Mouse (Mus musculus) spleen, postnatal 14 days (tissue): ENCODE data around the gene Fancc.

Experiments
- DNase-seq, 2 experiments: peaks; one replicate each; pipeline ENCODE4 v3.0.0; 2021 to 2022; ENCODE audit warnings: low spot score in 2 of 2

The Fancc gene

DNA sequence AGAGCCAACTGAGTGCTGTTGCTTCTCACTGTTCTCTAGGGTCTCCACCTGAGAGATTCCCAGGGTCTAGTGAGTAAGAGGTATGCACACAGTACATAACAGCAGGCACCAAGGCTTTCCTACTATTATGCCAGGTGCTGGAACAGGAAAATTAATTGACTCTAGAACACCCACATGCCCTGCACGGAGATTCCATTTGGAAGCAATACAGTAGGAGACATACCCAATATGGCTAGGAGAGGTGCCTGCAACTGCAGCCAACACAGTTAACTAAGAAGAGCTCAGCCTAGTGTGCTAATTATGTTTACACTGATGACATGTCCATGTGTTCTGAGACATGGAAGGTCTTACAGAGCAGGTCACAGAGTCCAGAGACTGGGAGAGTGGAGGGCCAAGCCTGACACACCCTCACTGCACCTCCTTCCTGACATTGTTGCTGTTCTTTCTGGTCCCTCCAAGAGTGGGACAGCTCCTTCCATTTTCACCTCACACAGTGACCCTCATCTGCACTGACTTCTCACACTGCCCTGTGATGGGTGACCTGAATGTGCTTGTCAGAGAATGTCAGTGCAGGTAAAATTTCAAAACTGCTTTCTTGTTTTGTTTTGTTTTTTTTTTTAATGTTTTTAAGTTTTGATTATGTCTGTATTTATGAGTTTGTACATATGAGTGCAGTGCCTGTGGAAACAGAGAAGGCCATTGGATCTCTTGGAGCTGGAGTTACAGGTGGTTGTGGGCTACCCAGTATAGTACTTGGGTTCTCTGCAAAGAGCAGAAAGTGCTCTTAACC is 234.7 kb downstream of the Fancc start:
- DNase-seq = no peak

DNA sequence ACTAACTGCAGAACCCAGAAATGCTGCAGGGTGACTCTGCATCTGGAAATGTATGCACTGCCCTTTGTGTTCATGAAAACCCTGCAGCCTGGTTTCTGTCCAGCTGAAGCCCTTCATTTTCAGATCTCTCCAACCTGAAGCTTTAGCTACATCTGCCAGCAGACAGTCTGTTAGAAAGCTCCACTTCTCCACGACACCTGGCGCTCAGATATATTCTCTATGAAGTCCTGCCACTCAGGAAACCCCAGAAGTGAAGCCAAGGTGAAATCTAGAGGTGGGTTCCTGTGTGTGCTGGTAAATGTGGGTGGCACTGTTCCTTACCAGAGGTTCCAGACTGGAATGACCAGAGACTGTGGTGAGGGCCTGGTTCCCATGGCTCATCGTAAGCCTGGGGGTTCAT is 235.4 kb downstream of the Fancc start:
- DNase-seq = no peak

DNA sequence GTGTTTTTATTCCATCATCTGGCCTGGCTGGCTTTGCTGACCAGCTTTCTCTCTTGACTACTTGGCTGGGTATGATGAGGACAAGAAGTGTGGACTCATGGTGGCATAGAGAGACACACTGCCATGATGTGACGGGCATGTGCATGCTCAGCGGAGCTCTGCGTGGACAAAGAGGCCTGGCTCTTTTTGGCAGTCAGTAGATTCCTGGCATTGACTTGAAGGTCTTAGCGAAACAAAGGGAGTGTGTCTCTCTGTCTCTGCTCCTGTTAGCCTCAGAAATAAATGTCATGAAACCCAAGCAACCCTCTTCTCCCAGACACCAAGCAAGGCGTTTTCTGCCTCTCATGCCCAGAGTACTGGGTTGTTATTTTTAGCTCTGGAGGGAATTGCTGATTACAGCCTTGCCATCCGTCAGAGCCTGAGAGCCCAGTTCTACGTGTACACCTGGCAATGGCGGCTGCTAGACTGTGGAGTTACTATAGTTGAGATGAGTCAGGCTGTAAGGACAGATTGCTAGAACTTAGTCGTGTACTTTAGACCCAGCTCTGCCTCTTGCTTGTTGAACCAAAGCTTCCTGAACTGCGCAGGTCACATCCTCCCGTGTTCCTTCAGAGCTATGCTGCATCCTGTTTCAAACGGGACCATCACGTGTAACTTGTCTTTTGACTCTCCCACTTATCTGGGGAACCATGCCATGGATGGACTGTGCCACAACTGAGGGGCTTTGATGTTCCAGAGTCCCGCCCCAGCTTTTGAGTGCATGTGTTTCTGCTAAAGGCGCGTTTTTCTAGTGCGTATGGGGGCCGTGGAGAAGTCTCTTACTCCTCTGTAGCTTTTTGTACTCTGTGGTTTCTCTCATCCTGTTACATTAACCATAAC is 236.1 kb downstream of the Fancc start:
- no peak for DNase-seq

DNA sequence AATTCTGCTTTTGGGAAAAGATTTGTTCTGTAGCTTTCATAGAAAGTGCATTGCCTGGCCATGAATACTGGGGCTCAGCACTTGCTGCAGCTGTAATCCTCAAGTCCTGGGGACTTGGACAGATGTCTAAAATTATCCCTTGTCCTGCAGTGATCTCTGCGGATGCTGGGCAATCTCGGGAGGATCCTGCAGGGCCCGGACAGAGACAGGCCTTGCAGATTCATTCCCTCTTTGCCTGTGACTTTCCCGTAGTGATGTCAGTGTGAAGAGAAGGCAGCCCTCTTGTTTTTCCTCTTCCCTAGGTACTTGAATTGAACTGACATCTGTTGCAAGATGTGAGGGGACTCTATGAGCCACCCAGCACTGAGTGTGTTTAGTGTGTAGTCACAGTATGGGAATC is 236.9 kb downstream of the Fancc start:
- no peak for DNase-seq

DNA sequence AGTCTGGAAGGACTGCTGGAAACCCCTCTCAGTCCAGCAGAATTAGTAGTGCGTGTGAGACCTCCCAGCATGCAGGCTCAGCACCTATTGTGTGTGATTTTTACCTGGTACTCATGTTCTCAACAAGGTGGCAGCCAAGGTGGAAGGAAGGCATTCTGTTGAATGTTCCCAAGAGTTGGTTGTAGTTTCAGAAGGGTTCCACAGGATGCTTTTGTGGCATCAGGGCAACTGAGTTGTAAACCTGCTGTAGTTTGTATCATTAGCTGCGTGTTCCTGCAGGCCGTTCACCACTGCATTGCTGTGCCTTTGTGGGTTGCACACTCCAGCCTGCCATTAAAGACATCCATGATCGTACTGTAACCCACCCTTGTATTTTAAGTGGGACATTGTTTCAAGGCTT is 238.4 kb downstream of the Fancc start:
- no peak for DNase-seq

DNA sequence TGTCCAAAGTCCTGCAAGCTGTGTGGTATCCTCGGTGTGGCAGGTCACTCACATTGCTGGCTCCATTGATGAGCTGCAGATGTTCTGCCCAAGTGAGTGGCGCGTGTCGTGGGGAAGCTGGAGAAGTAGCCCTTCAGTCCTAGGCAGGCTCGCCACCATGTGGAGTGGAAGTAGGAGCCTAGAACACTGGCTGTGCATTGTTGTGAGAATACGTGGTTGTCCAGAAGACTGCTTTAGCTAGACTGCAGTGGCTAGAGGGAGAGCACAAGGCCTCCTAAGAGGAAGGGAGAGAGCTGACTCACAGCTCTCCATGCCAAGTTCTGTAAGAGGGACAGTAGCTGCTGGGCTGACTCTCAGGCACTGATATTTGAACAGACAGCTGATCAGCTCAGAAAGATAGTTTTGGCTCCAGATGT is 238.9 kb downstream of the Fancc start:
- DNase-seq = no peak

DNA sequence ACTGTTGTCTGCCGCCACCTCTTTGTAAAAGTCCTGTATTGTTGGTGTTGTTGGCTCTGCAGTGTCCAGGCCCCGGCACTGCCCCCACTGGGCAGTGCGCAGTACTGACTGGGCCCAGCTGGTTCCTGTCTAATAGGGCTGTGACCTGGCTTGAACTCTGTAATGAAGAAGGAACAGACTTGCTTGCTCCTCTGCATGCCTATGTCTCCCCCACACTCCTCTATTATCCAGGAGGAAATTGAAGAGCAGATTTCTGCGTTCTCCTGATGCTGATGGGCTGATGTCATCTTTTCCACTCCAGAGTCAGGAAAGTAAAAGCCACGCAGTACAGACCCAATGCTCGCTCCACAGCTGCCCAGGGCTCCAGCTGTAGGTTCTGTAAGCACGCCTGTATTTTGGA is 240.3 kb downstream of the Fancc start:
- DNase-seq = no peak

DNA sequence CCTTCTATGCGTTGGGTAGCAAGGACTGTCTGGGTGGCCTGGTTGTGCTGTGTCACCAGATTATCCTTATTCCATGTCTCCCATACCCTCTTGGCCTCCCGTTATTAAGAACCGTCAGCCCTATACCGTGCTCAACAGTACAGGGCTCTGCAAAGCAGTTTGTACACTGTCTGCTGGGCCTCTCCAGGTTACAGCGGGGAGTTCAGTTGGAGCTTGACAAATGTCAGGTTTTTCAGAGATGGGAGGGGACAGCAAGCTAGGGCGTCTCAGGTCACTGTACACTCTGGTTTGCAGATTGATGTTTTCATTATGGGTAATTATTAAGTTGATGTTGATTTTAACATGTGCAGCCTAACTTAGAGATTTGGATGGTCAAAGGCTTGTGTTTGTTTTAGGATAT is 240.9 kb downstream of the Fancc start:
- DNase-seq = no peak

DNA sequence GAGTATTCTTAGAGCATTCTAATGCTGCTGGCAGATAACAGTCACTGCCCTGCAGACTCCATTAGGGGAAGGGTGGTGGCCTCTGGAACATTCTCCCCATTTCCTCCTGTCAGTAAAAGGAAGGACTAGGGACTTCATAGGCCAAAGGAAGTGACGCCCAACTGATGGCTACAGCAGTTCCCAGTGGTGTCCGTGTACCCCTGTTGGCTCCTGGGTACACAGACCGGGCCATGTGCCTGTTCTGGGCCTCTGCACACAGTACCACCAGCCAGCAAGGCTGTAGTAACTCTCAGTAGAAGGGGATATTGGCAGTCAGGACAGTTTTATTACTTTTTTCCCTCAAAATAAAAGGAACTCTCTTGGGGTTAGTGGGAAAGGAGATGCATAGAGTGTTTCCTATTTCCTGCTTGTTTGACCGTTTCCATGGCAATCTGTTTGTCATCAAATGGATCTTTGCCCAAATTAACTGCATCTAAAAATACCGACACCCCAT is 241.5 kb downstream of the Fancc start:
- DNase-seq = no peak

DNA sequence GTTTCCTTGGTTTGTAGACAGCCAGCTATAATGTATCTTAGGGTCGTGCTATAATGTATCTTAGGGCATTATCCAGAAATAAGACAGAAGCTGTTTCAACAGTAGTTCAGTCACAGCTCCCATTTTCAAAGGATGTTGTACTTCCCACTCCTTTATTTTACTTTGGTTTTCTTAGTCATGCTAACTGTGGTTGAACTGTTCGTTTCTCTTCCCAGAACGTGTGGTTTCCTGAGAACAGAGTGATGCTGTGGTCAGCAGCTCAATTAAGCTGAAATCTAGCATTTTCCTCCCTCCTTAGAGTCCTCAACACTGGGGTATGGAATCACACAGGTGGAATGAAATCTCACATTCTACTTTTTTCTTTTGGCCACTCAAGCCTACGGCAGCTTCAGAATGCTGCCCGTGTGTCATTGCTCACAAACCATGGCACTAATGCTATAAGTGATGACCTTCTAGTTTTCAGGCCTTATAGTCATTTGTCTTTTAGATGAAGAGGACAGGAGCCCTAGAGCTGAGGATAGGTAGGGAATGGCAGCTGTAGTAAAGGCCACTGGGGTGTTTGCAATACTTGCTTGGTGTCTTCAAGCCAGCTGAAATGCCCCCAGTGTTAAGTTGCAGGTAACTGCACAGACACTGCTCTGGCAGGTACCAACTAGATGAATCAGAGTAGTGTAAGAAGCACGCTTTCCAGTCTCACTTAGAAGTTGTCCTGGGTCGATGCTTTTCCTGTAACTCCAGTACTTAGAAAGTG is 243.0 kb downstream of the Fancc start:
- no peak for DNase-seq

DNA sequence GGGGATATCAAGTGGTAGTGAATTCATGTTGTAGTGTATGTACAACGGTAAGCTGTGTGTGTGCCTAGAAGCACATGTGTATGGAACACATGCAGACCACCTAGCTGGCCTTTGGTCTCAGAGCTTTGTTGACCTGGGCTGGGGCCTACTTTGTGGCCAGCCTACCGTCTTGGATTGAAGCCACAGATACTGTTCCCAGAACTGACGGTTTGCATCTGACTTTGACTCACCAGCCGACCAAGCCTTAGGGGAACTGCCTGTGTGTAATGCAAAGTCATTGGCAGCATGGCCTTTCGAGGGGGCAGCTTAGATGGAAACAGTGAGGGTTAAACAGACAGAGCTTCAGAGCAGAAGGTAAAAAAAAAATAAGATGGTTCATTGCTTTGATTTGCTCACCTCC is 243.9 kb downstream of the Fancc start:
- DNase-seq = no peak

DNA sequence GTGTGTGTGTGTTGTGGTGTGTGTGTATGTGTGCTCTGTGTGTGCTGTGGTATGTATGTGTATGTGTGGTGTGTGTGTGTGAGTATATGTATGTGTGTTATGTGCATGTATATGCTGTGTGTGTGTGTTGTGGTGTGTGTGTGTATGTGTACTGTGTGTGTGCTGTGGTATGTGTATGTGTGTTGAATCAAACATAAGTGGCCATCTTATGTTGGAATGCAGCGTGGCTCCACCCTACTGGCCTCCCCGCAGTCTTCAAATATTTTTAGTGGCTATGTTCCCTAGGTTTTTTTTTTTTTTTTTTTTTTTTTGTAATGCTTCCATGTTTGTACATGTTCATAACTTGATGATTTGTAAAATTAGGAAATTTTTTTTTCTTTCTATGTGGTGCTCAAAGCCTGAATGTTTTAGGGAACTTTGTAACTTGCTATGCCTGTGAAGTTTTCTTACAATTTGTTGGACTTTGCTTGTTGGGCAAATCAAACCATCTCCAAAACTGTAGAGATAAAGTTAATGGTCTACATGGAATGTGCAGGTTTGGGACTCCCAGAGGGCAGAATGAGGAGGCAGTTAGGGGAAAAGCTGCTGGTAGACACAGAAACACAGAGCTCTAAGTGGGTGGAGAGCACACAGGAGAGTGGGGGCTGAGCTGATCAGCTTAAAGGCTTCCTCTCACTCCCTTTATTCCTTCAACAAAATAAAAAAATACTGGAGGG is 244.6 kb downstream of the Fancc start:
- DNase-seq = no peak

DNA sequence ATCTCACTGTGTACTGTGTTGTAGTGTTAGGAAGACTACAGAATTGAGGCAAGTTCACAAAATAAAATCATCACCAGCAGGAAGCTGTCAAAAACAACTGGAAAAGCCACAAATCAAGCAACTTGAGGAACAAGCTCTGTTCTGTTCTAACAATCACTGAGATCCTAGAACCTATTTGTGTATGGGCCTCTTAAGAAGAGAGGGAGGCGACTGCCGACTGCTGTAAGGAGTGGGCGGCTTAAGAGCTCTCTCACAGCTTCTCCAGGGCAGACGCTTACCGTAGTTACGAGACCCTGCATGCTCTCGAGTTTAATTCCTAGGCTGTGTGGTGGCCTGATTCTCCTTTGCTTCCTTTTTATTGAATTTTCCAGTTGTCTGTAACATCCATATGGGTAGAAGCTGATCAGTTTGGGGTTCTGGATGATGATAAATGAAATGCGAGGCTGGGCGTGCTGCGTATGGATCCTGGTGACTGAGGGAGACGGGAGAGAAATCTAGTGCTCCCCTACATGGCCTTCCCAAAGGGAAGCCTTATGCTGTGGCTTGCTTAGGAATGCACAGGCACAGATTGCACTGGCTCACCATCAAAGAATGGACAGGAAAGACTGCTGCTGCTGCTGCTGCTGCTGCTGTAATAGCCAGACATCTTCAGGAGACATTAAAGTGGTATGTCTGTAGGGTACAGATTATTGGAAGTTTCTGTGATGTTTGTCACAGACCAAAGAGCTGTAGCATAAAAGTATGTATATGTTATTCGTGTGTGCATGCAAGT is 245.8 kb downstream of the Fancc start:
- no peak for DNase-seq

DNA sequence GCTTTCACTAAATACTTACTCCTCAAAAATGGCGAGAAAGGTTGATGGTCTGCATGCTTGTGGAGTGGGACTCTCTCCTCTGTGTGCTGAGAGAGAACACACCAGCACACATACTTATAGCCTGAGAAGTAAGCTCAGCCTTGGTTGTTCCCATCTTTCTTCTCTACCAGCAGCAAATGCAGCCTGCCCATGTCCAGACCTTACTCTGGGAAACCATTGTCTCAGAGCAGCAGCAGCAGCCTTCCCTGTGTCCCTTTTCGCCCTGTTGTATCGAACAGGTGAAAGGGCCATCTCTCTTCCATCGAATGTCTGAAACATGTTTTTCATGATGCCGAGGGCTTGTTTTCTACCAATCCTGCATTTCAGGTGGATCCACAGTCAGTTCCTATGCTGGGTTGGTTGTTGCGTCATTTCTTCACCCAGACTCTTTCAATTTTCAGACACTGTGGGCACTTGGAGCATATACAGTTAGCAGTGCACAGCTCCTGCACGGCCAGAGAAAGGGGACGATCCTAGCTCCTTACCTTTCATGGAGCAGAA is 246.6 kb downstream of the Fancc start:
- no peak for DNase-seq

DNA sequence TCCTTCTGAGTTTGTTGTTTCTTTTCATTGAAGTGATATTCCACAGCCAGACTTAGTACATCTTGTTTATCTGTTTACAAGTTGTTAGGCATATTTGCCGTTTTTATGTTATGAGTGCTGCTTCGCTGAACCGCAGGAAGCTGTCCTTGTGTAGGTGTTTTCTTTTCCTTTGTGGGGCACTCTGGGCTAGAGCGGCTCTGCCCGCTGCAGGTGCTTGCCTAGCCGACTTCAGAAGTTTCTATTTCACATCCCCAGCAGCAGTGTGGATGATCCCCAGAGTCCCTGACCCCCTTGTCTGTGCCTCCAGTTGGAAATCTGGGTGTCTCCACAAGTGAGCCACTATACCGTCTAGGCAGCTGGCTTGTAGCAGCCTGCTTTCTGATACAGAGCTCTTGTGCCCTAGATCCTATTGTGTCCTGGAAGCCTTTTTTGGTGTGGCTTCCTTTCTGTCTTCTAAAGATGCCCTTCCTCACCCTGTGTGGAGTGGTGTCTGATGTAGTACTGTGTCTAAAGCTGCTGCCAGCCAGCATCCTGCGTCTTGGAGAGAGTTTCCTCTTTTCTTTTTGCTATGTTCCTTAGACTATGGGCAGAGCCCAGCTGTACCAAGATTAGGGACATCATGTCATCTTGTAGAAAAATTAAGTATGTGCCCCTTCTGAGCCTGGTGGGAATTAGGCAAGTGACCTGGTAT is 247.2 kb downstream of the Fancc start:
- no peak for DNase-seq

DNA sequence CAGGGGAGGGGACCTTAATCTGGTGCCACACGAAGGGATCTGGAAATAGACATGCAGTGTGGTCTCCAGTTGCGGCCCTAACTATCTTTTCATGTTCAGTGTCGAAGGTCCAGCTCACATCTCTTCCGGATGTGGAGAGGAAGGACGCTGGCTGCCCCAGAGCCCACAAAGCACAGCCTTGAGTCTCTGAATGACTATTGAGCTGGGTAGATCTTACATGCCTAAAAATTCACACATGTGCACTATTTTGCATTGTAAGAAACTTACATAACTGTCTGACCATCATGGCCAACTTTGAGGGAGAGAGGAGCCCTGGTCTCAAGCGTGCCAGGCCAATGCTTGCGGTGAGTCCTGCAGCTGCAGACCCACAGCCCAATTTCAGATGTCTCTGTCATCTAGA is 247.9 kb downstream of the Fancc start:
- no peak for DNase-seq

DNA sequence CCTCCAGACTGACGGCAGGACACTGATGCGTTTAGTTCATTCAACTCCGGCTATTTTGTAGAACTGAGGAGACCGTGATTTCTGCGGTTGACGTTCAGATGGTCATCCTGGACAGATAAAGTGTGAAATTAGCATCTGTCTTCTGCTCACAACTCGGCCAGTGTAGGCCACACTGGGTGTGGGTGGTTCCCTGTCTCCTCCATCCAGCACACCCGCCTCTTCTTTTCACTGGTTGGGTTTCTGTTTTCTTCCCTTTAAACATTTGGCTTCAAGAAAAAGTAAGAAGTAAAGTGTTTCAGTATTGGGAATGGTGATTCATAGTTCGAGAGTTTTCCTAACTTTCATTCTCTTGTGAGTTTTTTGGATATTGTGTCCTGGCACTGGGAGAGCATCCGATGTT is 248.8 kb downstream of the Fancc start:
- no peak for DNase-seq

DNA sequence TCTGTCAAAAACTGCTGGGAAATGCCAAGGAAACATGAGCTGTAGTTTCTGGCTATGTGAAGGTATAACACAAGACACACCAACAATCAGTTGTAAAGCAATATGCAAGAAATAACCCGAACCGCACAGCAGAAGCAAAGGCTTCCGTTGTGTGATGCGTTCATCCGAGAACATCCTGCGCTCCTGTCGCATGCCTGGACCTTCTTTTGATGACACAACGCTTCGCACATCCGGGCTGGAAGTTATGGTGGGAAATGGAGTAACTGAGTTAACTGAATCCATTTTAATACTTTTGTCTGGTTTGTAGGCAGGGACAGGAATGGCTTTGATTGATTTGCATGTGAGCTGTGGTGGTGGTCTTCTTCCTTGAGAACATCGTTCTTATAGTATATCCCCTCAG is 249.4 kb downstream of the Fancc start:
- no peak for DNase-seq

DNA sequence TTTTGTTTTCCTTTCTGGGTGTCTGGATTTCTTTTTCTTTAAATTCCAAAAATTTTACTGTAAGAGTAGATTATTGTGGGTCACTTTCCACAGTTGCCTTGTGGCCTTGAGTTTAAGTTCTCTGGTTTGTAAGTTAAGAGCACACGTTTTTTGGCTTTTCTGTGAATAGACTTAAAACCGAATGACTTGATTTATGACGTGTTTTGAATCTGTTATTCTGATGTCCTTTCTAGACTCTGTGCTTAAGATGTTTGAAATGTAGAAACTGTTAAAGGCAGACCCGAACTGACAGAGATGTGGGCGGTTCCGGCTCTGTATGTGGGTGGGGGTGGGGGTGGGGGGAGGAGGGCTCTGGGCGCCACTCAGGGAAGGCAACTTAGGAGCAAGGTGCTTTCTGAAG is 250.0 kb downstream of the Fancc start:
- no peak for DNase-seq
